Mouse (Mus musculus): Measurements from ENCODE around the gene Pik3r4. TPM values are rescaled to one million over a fixed set of nuclear protein-coding genes. Genes with fewer than 3 reads are reported as not detected.

Gene Pik3r4
- polyA plus RNA-seq, 1 experiment, result 10.9 TPM

GRCm38 (mm10) chr9:105693854-105694253 is 51.1 kb downstream of the Pik3r4 start:
- Histone ChIP-seq H3K4me3 (no peak overlapping the region), H3K4me2 (ENCODE audit: low read depth) (no peak overlapping the region), H3K27me3 (ENCODE audit: control insufficient read depth, insufficient read depth, insufficient read length) (no peaks in the 10 kb centered on the region), H3K36me3 (ENCODE audit: control insufficient read depth, insufficient read depth) (no peaks in the 10 kb centered on the region), H3ac (ENCODE audit: control insufficient read depth, insufficient read length) (no peak overlapping the region), H3K79me2 (ENCODE audit: control insufficient read depth, insufficient read depth) (no peaks in the 10 kb centered on the region)
- TF ChIP-seq REST (IDR thresholded peaks at IDR 0.05; ENCODE audit: insufficient read depth, insufficient read length) (peak; percentile 35), MAX (IDR thresholded peaks at IDR 0.05; ENCODE audit: low read depth) (no peak)

GRCm38 (mm10) chr9:105696818-105697564 is 54.2 kb downstream of the Pik3r4 start:
- TF ChIP-seq POLR2A (IDR thresholded peaks at IDR 0.05; ENCODE audit: insufficient read length, low read depth) (no peak), E2F4 (IDR thresholded peaks at IDR 0.05; ENCODE audit: insufficient read depth) (no peak), USF1 (IDR thresholded peaks at IDR 0.05; ENCODE audit: low read depth) (peak; percentile 92)
- peak overlapping the region; percentile 34 for H3K4me2 ChIP-seq (ENCODE audit: low read depth)
- H3K27me3 ChIP-seq (ENCODE audit: control insufficient read depth, insufficient read depth, insufficient read length), result no peaks in the 10 kb centered on the region
- H3K4me3 ChIP-seq, result no peak overlapping the region
- H3K79me2 ChIP-seq (ENCODE audit: control insufficient read depth, insufficient read depth), result no peaks in the 10 kb centered on the region
- no peak overlapping the region for H3ac ChIP-seq (ENCODE audit: control insufficient read depth, insufficient read length)
- no peaks in the 10 kb centered on the region for H3K36me3 ChIP-seq (ENCODE audit: control insufficient read depth, insufficient read depth)

DNA sequence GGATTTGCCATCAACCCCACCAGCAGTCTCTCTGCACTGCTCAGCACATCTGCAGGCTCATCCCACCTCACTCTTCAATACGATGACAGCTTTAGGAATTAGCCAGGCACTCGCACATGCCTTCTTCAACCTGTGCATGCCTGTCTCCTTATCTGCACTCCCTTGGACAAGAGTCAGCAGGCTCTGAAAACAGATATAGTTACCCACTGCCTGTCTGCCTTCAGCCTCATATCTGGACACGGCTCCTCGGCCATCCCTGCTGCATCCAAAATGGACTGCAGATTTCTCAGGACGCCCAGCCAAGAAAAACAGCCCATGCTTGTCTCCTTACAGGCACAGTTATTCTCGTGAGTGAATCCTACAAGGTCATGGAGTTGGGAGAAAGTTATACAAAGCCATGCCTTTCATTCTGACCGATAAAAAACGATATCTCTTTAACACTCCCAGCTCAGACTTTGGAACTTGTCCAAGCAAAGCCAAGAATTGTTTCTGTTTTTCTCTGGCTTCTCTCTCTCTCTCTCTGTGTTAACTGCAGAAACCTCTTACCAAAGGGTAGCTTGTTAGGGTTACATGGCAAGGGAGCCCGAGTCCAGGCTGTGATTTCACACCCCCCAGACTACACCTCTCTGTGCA is 55.1 kb downstream of the Pik3r4 start:
- TF ChIP-seq POLR2AphosphoS2 (IDR thresholded peaks at IDR 0.05; ENCODE audit: insufficient read length, low read depth) (no peak), POLR2A (IDR thresholded peaks at IDR 0.05; ENCODE audit: insufficient read length, low read depth) (no peak), SRF (IDR thresholded peaks at IDR 0.05; ENCODE audit: control insufficient read depth, insufficient read length, low read depth) (no peak), CEBPB (IDR thresholded peaks at IDR 0.05; ENCODE audit: insufficient read depth, poor library complexity, severe bottlenecking) (no peak), USF1 (IDR thresholded peaks at IDR 0.05; ENCODE audit: low read depth) (no peak), MAX (IDR thresholded peaks at IDR 0.05; ENCODE audit: low read depth) (no peak), TCF3 (IDR thresholded peaks at IDR 0.05; ENCODE audit: insufficient read length, low read depth) (no peak), TCF12 (IDR thresholded peaks at IDR 0.05; ENCODE audit: insufficient read depth, poor library complexity, severe bottlenecking) (no peak), MYOD1 (IDR thresholded peaks at IDR 0.05; ENCODE audit: control insufficient read depth in 1 of 3, insufficient read length in 2 of 3, low read depth in 2 of 3) (no peak), MYOG (IDR thresholded peaks at IDR 0.05; ENCODE audit: control insufficient read depth in 1 of 3, insufficient read depth in 1 of 3, insufficient read length in 2 of 3, low read depth in 2 of 3) (no peak), E2F4 (IDR thresholded peaks at IDR 0.05; ENCODE audit: insufficient read depth) (no peak), REST (IDR thresholded peaks at IDR 0.05; ENCODE audit: insufficient read depth, insufficient read length) (no peak)
- peak overlapping the region; percentile 34 for H3K4me2 ChIP-seq (ENCODE audit: low read depth)

DNA sequence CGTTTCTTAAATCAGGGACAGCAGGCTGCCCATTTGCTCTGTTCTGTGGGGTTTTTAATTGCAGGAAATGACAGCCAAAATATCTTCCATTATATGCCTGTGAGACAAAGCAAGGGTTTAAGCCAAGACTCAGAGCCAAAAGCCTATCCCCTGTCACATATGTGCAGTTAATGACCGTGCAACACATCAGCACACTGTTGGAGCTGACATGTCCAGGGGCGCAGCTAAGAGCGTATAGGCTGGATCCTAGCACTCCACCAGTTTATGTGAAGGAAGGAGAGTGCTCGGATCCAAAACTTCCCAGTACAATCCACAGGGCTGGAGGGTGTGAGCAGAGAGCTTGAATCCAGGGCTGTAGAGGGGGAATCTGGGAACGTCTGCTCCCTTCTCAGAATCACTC is 57.9 kb downstream of the Pik3r4 start:
- Histone ChIP-seq H3K36me3 (ENCODE audit: control insufficient read depth, insufficient read depth) (no peaks in the 10 kb centered on the region), H3K27me3 (ENCODE audit: control insufficient read depth, insufficient read depth, insufficient read length) (no peaks in the 10 kb centered on the region), H3K79me2 (ENCODE audit: control insufficient read depth, insufficient read depth) (no peaks in the 10 kb centered on the region), H3ac (ENCODE audit: control insufficient read depth, insufficient read length) (no peak overlapping the region), H3K4me2 (ENCODE audit: low read depth) (no peak overlapping the region), H3K4me3 (no peak overlapping the region)
- TF ChIP-seq CEBPB (IDR thresholded peaks at IDR 0.05; ENCODE audit: insufficient read depth, poor library complexity, severe bottlenecking), result no peak
- no peak for TF ChIP-seq POLR2A (IDR thresholded peaks at IDR 0.05; ENCODE audit: insufficient read length, low read depth)
- TF ChIP-seq TCF3 (IDR thresholded peaks at IDR 0.05; ENCODE audit: insufficient read length, low read depth), result no peak
- no peak for TF ChIP-seq MAX (IDR thresholded peaks at IDR 0.05; ENCODE audit: low read depth)
- no peak for TF ChIP-seq TCF12 (IDR thresholded peaks at IDR 0.05; ENCODE audit: insufficient read depth, poor library complexity, severe bottlenecking)
- TF ChIP-seq SRF (IDR thresholded peaks at IDR 0.05; ENCODE audit: control insufficient read depth, insufficient read length, low read depth), result no peak
- TF ChIP-seq REST (IDR thresholded peaks at IDR 0.05; ENCODE audit: insufficient read depth, insufficient read length), result no peak
- TF ChIP-seq POLR2AphosphoS2 (IDR thresholded peaks at IDR 0.05; ENCODE audit: insufficient read length, low read depth), result no peak
- no peak for TF ChIP-seq MYOD1 (IDR thresholded peaks at IDR 0.05; ENCODE audit: control insufficient read depth in 1 of 3, insufficient read length in 2 of 3, low read depth in 2 of 3)
- TF ChIP-seq E2F4 (IDR thresholded peaks at IDR 0.05; ENCODE audit: insufficient read depth), result no peak

More for the DNA sequence above, 55.1 kb downstream of the Pik3r4 start:
- H3K36me3 ChIP-seq (ENCODE audit: control insufficient read depth, insufficient read depth), result no peaks in the 10 kb centered on the region
- no peaks in the 10 kb centered on the region for H3K79me2 ChIP-seq (ENCODE audit: control insufficient read depth, insufficient read depth)
- no peak overlapping the region for H3K4me3 ChIP-seq
- H3K27me3 ChIP-seq (ENCODE audit: control insufficient read depth, insufficient read depth, insufficient read length), result no peaks in the 10 kb centered on the region
- H3ac ChIP-seq (ENCODE audit: control insufficient read depth, insufficient read length), result no peak overlapping the region

DNA sequence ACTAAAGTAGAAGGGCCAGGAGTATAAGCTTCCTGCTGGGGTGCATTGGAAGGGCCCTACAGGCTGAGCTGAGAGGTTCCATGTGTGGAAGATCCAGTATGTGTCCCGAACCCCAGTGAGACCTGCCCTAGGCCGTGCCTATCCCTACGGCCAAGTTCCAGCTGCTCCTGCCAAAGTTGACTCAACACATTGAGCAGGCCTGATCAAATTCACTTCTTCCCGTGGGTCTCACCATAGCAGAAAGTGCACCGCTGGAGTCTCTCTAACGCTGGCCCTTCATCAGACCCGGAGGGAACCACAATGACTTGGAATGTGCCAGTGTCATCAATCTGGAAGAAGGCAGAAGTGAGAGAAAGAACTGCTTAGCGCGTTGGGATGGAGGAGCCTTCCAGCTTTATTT is 59.2 kb downstream of the Pik3r4 start:
- Histone ChIP-seq H3K4me3 (no peak overlapping the region), H3K79me2 (ENCODE audit: control insufficient read depth, insufficient read depth) (no peaks in the 10 kb centered on the region), H3K4me2 (ENCODE audit: low read depth) (no peak overlapping the region), H3K27me3 (ENCODE audit: control insufficient read depth, insufficient read depth, insufficient read length) (no peaks in the 10 kb centered on the region), H3ac (ENCODE audit: control insufficient read depth, insufficient read length) (no peak overlapping the region), H3K36me3 (ENCODE audit: control insufficient read depth, insufficient read depth) (no peaks in the 10 kb centered on the region)
- TF ChIP-seq E2F4 (IDR thresholded peaks at IDR 0.05; ENCODE audit: insufficient read depth) (no peak), POLR2A (IDR thresholded peaks at IDR 0.05; ENCODE audit: insufficient read length, low read depth) (no peak), TCF12 (IDR thresholded peaks at IDR 0.05; ENCODE audit: insufficient read depth, poor library complexity, severe bottlenecking) (no peak), REST (IDR thresholded peaks at IDR 0.05; ENCODE audit: insufficient read depth, insufficient read length) (no peak), USF1 (IDR thresholded peaks at IDR 0.05; ENCODE audit: low read depth) (no peak), SRF (IDR thresholded peaks at IDR 0.05; ENCODE audit: control insufficient read depth, insufficient read length, low read depth) (no peak), MYOG (IDR thresholded peaks at IDR 0.05; ENCODE audit: control insufficient read depth in 1 of 3, insufficient read depth in 1 of 3, insufficient read length in 2 of 3, low read depth in 2 of 3) (no peak), MYOD1 (IDR thresholded peaks at IDR 0.05; ENCODE audit: control insufficient read depth in 1 of 3, insufficient read length in 2 of 3, low read depth in 2 of 3) (no peak), CEBPB (IDR thresholded peaks at IDR 0.05; ENCODE audit: insufficient read depth, poor library complexity, severe bottlenecking) (no peak), MAX (IDR thresholded peaks at IDR 0.05; ENCODE audit: low read depth) (no peak), POLR2AphosphoS2 (IDR thresholded peaks at IDR 0.05; ENCODE audit: insufficient read length, low read depth) (no peak), TCF3 (IDR thresholded peaks at IDR 0.05; ENCODE audit: insufficient read length, low read depth) (no peak)
